Mouse (Mus musculus): Measurements from ENCODE around the gene Ick. TPM values are rescaled to one million over a fixed set of nuclear protein-coding genes. Genes with fewer than 3 reads are reported as not detected.

The Ick gene
- total RNA-seq, 1 experiment from 2014 or later, result 20.2 TPM

DNA sequence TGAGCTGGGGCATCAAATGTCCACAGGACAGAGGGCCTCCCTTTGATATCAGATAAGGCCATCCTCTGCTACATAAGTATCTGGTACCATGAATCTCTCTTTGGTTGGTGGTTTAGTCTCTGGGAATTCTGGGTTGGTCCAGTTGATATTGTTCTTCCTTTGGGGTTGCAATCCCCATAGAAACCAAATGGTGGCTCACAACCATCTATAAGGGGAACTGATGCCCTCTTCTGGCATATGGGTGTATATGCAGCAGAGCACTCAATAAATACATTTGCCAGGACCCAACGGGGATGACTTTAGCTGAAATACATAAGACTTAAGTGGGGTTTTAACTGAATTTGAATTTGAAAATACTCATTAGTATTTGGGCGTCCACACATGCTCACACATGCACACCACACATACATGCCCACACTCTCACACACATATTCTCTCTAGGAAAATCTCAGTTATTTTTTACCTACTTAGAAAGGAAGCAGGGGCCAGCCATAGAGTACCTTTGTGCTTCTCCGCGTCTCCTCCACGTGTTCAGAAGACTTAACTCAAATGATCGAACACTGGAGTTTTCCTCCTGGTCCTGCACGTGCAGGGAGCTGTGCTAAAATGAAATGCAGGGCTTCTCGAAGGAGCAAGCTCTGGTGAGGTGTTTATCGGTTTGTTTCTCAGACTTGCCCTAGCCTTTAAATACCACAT lies 85.1 kb downstream of the Ick start:
- DNase-seq, result peak; percentile 65

DNA sequence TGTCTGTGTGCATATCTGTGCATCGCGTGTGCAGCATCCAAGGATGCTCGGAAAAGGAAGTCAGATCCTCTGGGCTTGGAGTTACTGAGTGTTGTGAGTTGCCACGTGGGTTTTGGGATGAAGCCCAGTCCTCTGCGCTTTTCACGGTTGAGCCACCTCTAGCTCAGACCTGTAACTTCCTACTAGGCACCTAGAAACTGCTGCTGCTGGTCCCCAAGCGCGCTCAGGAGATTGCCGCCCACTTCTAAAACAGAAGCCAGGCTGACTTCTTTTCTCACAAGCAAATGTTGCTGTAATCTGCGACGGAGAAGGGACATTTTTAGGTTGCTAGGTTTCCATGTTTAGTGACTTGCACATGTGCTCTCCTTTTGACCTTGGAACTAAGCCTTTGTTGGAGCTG lies 86.0 kb downstream of the Ick start:
- DNase-seq, result no peak

DNA sequence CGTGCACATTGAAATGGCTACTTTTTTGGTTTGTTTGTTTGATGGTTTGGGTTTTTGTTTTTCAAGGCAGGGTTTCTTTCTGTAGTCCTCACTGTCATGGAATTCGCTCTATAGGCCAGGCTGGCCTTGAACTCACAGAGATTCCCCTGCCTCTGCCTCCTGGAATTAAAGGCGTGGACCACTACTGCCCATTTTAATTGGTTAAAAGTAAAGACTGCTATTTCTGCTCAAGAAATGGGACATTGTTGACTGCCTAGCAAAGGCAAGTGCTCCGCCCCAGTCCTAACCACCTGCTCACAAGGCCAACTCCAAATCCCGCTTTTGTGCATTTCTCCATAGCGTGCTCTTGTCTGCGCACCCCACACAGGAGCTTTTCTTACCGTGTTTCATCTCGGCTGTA lies 88.8 kb downstream of the Ick start:
- DNase-seq, result no peak

DNA sequence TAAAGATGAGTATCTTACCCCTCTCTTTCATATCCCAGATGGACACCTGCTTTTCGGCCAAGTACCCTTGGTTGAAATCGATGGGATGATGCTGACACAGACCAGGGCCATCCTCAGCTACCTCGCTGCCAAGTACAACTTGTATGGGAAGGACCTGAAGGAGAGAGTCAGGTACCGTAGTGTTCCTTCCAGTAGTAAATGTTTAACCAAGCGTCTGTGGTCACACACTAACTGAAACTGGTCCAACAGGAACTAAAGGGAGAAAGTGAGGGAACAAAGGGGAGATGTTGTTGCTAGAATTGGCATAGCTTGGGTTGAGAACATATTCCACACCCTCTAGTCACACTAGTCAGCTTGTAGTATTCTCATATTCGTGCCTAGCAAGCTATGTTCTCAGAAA lies 95.2 kb downstream of the Ick start:
- DNase-seq, result no peak

DNA sequence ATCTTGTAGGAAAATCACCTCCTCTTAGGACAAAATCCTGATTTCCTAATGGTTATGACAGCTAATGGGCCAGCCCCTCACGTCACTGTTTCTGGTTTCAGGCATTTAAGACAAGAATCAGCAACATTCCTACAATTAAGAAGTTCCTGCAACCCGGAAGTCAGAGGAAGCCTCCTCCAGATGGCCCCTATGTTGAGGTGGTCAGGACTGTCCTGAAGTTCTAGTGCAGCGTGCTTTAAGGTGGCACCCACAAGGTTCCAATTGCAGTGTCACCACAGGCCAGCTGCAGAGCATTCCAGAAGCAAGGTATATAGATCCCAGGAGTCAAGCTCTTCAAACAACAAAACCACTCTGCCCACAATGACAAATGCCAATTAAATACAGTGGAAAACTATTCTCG lies 100.0 kb downstream of the Ick start:
- DNase-seq, result no peak

DNA sequence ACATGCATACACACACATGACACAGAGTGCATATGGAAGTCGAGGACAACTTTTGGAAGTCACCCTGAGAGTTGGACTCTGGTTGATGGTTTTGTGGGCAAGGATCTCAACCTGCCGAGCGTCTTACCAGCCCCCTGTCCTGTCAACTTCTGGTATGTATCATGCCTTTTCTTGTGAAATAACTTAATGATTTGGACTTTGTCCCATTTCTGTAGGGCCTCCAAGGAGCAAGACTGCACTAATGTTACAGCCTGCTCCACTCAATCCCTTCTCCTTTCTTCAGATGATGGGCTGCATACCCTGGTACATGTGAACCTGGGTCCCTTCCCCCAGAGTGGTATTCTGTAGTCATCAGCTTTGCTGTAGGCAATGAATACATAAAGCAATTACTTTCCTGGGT lies 101.1 kb downstream of the Ick start:
- no peak for DNase-seq

DNA sequence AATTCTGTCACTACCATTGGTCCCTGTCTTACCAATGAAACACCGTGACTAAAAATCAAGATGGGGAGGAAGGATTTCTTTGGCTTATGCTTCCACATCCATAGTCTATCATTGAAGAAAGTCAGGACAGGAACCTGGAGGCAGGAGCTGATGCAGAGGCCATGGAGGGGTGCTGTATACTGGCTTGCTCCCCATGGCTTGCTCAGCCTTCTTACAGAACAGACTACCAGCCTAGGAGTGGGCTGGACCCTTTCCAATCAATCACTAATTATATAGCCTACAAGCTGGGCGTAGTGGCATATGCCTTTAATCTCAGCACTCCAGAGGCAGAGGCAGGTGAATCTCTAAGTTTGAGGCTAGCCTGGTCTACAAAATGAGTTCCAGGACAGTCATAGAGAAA lies 101.8 kb downstream of the Ick start:
- no peak for DNase-seq

DNA sequence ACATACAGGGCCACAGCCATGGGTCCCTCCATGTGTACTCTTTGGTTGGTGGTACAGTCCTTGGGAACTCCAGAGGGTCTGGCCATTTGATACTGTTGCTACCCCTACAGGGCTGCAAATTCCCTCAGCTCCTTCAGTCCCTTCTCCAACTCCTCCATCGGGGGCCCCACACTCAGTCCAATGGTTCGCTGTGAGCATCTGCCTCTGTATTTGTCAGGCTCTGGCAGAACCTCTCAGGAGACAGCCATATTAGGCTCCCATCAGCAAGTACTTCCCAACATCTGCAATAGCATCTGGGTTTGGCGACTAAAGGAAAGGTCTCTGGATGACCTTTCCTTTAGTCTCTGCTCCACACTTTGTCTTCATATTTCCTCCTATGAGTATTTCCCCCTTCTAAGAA lies 102.5 kb downstream of the Ick start:
- DNase-seq, result no peak

DNA sequence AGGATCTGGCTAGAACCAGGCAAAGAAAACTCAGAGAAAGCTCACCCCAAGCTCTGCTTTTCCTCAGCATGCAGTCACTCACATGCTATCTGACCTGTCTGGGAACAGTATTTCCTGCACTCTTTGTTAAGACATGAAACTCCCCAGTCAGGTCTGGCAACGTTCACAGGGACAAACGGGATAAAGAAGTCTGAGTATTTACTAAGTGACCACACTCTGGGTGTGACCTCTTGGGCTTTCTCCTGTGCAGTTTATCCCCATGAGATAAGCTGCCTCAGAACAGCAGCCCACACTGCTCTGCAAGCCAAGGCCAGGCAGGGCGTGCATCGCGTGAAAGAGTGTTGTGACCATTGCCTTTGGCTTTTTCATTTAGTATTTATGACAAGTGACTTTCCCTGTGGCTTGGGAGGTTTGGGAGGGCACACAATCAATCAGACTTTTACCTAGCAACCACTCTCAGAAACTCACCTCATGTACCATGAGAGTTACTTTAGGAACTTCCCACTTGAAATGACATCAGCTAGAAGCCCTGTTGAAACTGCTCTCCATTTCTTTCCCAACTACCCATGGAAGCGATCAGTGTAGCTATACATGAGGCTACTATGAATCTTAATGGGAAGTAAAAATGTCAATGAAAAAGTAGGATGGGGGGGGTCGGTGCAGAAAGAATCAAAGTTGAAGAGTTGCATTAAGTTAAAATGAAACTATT lies 103.5 kb downstream of the Ick start:
- peak; percentile 29 for DNase-seq

DNA sequence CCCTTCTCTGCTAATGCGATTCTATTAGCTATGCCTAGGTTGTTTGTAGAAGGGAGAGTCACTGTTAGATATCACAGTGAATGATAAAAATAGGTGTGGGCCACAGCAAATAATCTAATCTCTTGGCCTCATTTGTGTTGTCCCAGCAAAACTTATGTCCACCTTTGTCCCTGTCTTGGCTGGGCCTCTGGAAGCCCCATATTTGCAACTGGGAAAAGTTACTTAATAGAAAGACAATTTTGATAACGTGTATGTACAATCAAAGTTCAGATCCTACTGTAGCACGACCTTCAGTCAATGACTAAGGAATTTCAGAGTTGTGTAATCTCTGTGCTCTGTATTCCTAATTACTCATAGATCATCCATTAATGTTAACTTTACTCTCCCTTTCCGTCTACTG lies 108.1 kb downstream of the Ick start:
- no peak for DNase-seq

Other genes starting within 250 kb of the Ick start
- gene Elovl5, start 191.8 kb upstream of the Ick start, total RNA-seq (2021), result 285 and 347 TPM in 2 replicates
- not detected in 2 replicates for gene Gcm1, start 57.3 kb upstream of the Ick start, total RNA-seq (2021)
- gene Fbxo9, start 127 bp upstream of the Ick start, total RNA-seq (2021), result 87.2 and 89.9 TPM in 2 replicates
- gene Gsta4, start 73.6 kb downstream of the Ick start, total RNA-seq (2021), result 58.5 and 58.7 TPM in 2 replicates
- not detected in 2 replicates for gene Gsta1, start 121.5 kb downstream of the Ick start, total RNA-seq (2021)
- gene Gm3776, start 147.9 kb downstream of the Ick start, total RNA-seq (2021), result not detected in 2 replicates
- not detected in 2 replicates for gene Gm10639, start 180.7 kb downstream of the Ick start, total RNA-seq (2021)
- gene Omt2a, start 205.6 kb downstream of the Ick start, total RNA-seq (2021), result not detected in 2 replicates
- not detected in 2 replicates for gene Omt2b, start 218.4 kb downstream of the Ick start, total RNA-seq (2021)
- gene Gsta2, start 246.6 kb downstream of the Ick start, total RNA-seq (2021), result 3.3 TPM in 1 of 2 replicates, not detected in the other

All from adrenal gland, postnatal 14 days (tissue).